Mouse (Mus musculus): ENCODE results near the gene Rerg.
"Not testable (repeated sequence)": the region's sequence is repeated elsewhere in the genome, so short reads cannot be mapped to it uniquely, and the experiment has no call there.

The Rerg gene

DNA sequence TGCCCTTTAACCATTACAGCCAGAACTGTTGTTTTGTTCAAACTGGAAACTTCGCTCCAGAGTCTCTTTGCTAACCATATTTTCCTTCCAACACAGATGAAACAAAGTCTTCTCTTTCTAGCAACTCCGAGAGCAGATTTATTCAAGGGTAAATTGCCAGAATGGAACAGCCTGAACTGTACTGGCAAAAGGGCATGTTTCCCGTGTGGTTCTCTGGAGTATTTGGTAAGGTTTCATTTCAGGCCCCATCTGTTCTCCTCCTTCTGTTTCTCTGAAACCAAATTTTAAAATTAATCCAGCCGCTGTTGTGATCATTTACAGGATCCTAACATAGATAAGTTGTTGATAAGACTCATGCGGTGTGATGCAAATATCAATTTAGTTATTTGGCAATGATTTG, 82.3 kb downstream of the Rerg start:
- in situ Hi-C loops (cut with MseI, MboI): no loop called here

DNA sequence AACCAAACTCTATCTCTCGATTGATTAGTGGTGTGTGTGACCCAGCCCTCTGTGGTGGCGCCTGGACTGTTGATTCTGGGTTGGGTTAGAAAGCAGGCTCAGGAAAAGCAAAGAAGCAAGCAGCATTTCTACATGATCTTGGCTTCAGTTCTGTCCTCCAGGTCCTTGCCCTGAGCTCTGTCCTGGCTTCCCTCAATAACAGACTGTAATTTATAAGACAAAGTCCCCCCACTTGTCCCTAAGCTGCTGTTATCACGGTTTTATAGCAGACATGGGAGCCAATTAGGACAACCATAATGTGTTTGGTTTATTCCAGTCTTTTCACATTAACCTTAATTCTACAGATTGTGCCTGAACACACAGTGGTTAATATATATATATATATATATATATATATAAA, 82.8 kb downstream of the Rerg start:
- in situ Hi-C loops (cut with MseI, MboI): no loop called here

DNA sequence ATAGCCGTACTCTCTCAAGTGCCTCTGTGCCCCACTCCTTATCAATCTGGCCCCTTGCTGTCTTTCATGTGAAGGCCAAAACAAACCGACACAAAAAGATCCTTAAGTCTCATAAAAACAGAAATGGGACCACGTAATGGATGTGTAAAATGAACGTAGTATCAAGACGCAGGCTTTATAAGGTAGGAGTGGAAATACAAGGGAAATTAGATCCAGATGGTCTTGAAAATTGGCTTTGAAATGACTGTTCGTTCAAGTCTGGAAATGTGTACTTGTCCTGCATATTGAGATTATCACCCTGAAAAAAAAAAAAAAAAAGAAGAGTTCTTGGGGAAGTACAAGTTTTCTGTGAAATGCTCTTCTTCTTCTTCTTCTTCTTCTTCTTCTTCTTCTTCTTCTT, 90.6 kb downstream of the Rerg start:
- in situ Hi-C loops (cut with MseI, MboI): no loop called here

DNA sequence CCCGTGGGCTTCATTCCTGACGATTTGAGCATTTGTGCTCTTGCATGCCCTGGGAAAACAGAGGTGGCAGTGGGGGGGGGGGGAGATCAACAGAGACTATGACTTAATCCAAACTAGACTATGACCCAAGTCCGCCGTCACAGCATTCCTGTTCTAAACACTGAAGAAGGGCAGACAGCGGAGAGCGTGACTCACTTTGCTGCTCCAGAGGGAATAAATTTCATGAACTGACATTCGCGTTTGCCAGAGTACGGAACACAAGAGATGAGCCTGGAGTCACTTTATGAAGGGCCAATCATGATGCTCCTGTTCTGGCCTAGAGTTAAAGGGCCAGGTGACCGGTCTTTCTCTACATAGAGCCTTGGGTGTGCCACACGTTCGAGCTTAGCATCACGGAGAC, 93.6 kb downstream of the Rerg start:
- in situ Hi-C loops (cut with MseI, MboI): no loop called here

GRCm38 (mm10) chr6:137076225-137076624, 94.1 kb downstream of the Rerg start:
- in situ Hi-C loops (cut with MseI, MboI): no loop called here

GRCm38 (mm10) chr6:137072256-137072655, 98.0 kb downstream of the Rerg start:
- in situ Hi-C loops (cut with MseI, MboI): no loop called here

- in situ Hi-C loops (cut with MseI, MboI): no loop called here
Measured at GRCm38 (mm10) chr6:137071466-137071865, 98.8 kb downstream of the Rerg start.

GRCm38 (mm10) chr6:137065506-137065905, 104.8 kb downstream of the Rerg start:
- in situ Hi-C loops (cut with MseI, MboI): no loop called here

GRCm38 (mm10) chr6:137064786-137065185, 105.5 kb downstream of the Rerg start:
- in situ Hi-C loops (cut with MseI, MboI): no loop called here

DNA sequence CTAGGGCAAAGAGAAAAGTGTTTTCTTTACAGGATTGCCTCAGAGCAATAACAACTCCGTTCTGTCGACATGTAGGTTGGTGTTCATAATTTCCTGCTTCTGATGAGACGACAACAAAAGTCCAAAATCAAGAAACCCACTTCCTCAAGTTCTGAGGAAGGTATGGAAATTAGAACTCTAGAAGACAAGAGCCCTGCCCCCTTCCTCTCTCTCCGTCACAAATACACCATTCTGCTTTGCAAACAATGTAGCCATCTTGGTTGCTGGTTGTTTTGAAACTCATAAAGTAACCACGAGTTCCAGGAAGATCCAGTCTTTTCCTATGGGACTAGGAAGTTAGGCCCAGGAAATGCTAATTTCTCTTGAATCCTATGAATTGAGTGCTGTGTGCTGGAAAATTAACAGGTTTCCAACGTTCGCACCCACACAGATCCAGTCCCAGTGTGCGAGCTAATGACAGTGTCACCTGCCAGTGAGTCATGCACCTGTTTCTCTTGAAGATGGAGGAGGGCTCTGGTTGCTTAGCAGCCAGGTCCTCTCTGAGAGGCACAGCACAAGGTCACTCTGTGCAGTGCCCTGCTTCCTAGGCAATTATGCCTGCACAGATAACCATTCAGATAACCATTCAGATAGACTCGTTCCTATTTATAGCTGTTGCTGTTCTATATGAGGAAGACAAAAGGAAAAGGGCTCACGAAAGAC, 106.9 kb downstream of the Rerg start:
- in situ Hi-C loops (cut with MseI, MboI): no loop called here

GRCm38 (mm10) chr6:137061880-137062531, 108.3 kb downstream of the Rerg start:
- in situ Hi-C loops (cut with MseI, MboI): no loop called here

DNA sequence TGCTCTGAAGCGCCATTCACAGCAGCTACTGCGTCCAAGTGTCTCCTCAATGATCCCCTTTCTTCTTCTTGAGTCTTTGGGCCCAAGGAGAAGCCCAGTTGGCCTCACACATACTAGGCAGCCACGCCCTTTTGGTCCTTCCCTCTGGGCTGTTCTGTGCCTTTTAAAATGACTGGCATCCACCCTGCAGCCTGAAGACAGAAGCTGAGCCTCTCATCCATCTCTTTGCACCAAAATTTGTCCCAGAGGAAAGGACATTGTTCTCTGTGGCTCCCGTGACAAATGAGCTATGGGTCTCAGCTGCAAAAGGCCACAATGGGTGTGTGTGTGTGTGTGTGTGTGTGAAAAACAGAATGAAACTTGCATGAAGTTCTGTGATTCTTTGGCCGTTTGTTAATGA, 109.7 kb downstream of the Rerg start:
- in situ Hi-C loops (cut with MseI, MboI): no loop called here

GRCm38 (mm10) chr6:137058257-137058656, 112.0 kb downstream of the Rerg start:
- in situ Hi-C loops (cut with MseI, MboI): loop anchor here in 1 of 2 experiments (10.0 kb wide), 1 partner anchor 117 kb away; the partner anchor contains the start of gene Rerg

DNA sequence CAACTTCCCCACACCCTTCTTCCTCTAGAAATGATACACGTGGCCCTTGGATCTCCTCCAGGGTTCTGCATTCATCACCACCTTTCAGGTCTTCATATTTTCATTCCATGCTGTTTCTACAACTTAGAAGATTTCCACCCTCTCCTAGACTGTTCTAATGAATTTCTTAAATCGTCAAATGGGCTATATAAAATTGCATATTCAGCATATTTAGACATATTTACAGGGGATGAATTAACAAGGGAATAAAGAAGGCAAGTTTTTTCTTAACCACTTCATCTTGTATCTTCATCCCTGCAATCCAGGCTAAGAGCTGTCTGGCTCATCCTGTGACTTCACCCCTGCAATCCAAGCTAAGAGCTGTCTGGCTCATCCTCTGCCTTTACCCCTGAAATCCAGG, 116.2 kb downstream of the Rerg start:
- in situ Hi-C loops (cut with MseI, MboI): loop anchor here in 1 of 2 experiments (10.0 kb wide), 1 partner anchor 121 kb away; the partner anchor contains the start of gene Rerg

DNA sequence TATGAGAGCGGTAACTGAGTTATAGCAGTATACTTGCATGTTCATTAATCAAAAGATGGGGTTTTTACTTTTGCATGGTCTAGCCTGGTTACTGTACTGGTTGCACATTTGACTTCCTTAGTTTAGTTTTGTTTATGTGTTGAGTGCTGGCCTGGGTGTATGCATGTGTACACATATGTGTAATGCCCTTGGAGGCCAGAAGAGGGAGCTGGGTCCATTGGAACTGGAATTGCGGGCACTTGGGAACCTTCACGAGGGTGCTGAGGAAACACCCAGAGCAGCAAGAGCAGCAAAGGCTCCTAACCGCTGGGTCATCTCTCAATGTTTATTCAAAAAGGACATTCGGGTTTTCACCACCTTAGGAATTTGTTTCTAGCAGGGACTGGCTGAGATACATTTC, 116.8 kb downstream of the Rerg start:
- in situ Hi-C loops (cut with MseI, MboI): loop anchor here in 1 of 2 experiments (10.0 kb wide), 1 partner anchor 121 kb away; the partner anchor contains the start of gene Rerg

GRCm38 (mm10) chr6:137053006-137053405, 117.3 kb downstream of the Rerg start:
- in situ Hi-C loops (cut with MseI, MboI): loop anchor here in 1 of 2 experiments (10.0 kb wide), 1 partner anchor 122 kb away; the partner anchor contains the start of gene Rerg

GRCm38 (mm10) chr6:137047036-137047435, 123.3 kb downstream of the Rerg start:
- in situ Hi-C loops (cut with MseI, MboI): no loop called here

GRCm38 (mm10) chr6:137045011-137045504, 125.2 kb downstream of the Rerg start:
- in situ Hi-C loops (cut with MseI, MboI): no loop called here

- in situ Hi-C loops (cut with MseI, MboI): not testable (repeated sequence)
Measured at GRCm38 (mm10) chr6:137035611-137036395, 134.5 kb downstream of the Rerg start.

DNA sequence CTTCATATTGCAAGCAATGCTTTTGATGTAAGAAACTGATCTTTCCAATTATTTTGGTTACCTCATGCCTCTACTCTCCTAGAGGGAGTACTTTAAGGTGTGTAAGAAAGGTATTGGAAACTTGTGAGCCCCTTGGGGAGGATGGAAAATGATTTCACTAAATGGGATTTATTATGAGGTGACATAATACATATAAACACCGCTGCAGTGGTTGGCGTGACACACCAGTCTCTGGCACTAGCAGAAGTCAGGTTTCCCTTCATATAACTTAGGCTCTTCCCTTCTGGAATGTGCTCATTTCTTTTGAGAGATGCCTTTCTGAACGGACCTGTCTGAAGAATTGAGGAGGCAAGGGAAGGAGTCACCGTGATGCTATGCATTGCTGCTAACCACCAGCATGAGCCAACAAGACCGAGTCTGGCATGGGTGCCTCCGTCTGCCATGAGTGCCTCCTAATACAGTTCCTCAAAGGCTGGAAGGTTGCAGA, 139.6 kb downstream of the Rerg start:
- in situ Hi-C loops (cut with MseI, MboI): no loop called here

GRCm38 (mm10) chr6:137029931-137030610, 140.2 kb downstream of the Rerg start:
- in situ Hi-C loops (cut with MseI, MboI): no loop called here

All from mouse trophoblast stem cell (cell line).